Mouse (Mus musculus): ENCODE data around the gene Edem3.
"Not testable (repeated sequence)": the region's sequence is repeated elsewhere in the genome, so short reads cannot be mapped to it uniquely, and the experiment has no call there.

Gene Edem3

GRCm38 (mm10) chr1:151802795-151803194 is 47.6 kb downstream of the Edem3 start:
- intact Hi-C loops (cut with DNase I): not testable (repeated sequence)

GRCm38 (mm10) chr1:151807286-151807685 is 52.1 kb downstream of the Edem3 start:
- intact Hi-C loops (cut with DNase I): loop anchor here (5.0 kb wide), 1 partner anchor 40 kb away; no protein-coding TSS in a partner anchor

- intact Hi-C loops (cut with DNase I): no loop called here
Observed at GRCm38 (mm10) chr1:151810628-151811421, 55.7 kb downstream of the Edem3 start.

GRCm38 (mm10) chr1:151811456-151811855 is 56.3 kb downstream of the Edem3 start:
- intact Hi-C loops (cut with DNase I): no loop called here

GRCm38 (mm10) chr1:151812004-151812712 is 57.0 kb downstream of the Edem3 start:
- intact Hi-C loops (cut with DNase I): no loop called here

- intact Hi-C loops (cut with DNase I): no loop called here
Observed at GRCm38 (mm10) chr1:151816051-151816450, 60.9 kb downstream of the Edem3 start.

GRCm38 (mm10) chr1:151819190-151819589 is 64.0 kb downstream of the Edem3 start:
- intact Hi-C loops (cut with DNase I): no loop called here

GRCm38 (mm10) chr1:151820457-151820856 is 65.3 kb downstream of the Edem3 start:
- intact Hi-C loops (cut with DNase I): no loop called here

- intact Hi-C loops (cut with DNase I): no loop called here
Observed at GRCm38 (mm10) chr1:151825065-151825464, 69.9 kb downstream of the Edem3 start.

GRCm38 (mm10) chr1:151831791-151832190 is 76.6 kb downstream of the Edem3 start:
- intact Hi-C loops (cut with DNase I): no loop called here

GRCm38 (mm10) chr1:151835261-151835660 is 80.1 kb downstream of the Edem3 start:
- intact Hi-C loops (cut with DNase I): no loop called here

- intact Hi-C loops (cut with DNase I): not testable (repeated sequence)
Observed at GRCm38 (mm10) chr1:151840345-151840744, 85.2 kb downstream of the Edem3 start.

GRCm38 (mm10) chr1:151845252-151845832 is 90.2 kb downstream of the Edem3 start:
- intact Hi-C loops (cut with DNase I): no loop called here

GRCm38 (mm10) chr1:151845926-151846782 is 91.0 kb downstream of the Edem3 start:
- intact Hi-C loops (cut with DNase I): no loop called here

GRCm38 (mm10) chr1:151848286-151848685 is 93.1 kb downstream of the Edem3 start:
- intact Hi-C loops (cut with DNase I): no loop called here

GRCm38 (mm10) chr1:151849993-151850608 is 94.9 kb downstream of the Edem3 start:
- intact Hi-C loops (cut with DNase I): no loop called here

- intact Hi-C loops (cut with DNase I): no loop called here
Observed at GRCm38 (mm10) chr1:151851051-151851848, 96.1 kb downstream of the Edem3 start.

- intact Hi-C loops (cut with DNase I): no loop called here
Observed at GRCm38 (mm10) chr1:151851976-151852375, 96.8 kb downstream of the Edem3 start.

GRCm38 (mm10) chr1:151855561-151855960 is 100.4 kb downstream of the Edem3 start:
- intact Hi-C loops (cut with DNase I): no loop called here

- intact Hi-C loops (cut with DNase I): no loop called here
Observed at GRCm38 (mm10) chr1:151858474-151858873, 103.3 kb downstream of the Edem3 start.
